Mouse (Mus musculus) neural tube, embryonic 11.5 days (tissue): Measurements from ENCODE around the gene Cln3. TPM values are rescaled to one million over a fixed set of nuclear protein-coding genes. Genes with fewer than 3 reads are reported as not detected.

ENCODE experiments used
- ATAC-seq: fragments of 200-750 bp; cut with Nextera tagmentation; 2 replicates; pipeline ENCODE4 v1.8.0; 2017; ENCODE audit warnings: moderate number of reproducible peaks, mild to moderate bottlenecking, moderate TSS enrichment, moderate library complexity; ENCODE audit not compliant: insufficient read depth, low FRiP score, low TSS enrichment
- DNase-seq: peaks from one replicate; pipeline ENCODE4 v3.0.0-alpha.2; 2015; ENCODE audit warnings: low spot score
- H3K27ac ChIP-seq: fragments of 300-500 bp; sonication (generic); 2 replicates; pipeline ENCODE4 v1.5.1; 2014; ENCODE audit warnings: low read depth, mild to moderate bottlenecking, low read length
- H3K27me3 ChIP-seq: fragments of 300-500 bp; sonication (generic); 2 replicates; pipeline ENCODE4 v1.6.1; 2014; ENCODE audit warnings: mild to moderate bottlenecking, low read length, mixed read lengths; ENCODE audit not compliant: control insufficient read depth, insufficient read depth
- H3K36me3 ChIP-seq: fragments of 300-500 bp; sonication (generic); 2 replicates; pipeline ENCODE4 v1.6.1; 2014; ENCODE audit warnings: mild to moderate bottlenecking, low read length, moderate library complexity, mixed read lengths; ENCODE audit not compliant: control insufficient read depth, insufficient read depth
- H3K4me1 ChIP-seq: fragments of 300-500 bp; sonication (generic); 2 replicates; pipeline ENCODE4 v1.6.1; 2014; ENCODE audit warnings: low read length, mixed read lengths; ENCODE audit not compliant: control insufficient read depth, insufficient read depth
- H3K4me2 ChIP-seq: fragments of 300-500 bp; sonication (generic); 2 replicates; pipeline ENCODE4 v1.6.1; 2014; ENCODE audit warnings: low read depth, mild to moderate bottlenecking, moderate library complexity
- H3K4me3 ChIP-seq: fragments of 300-500 bp; sonication (generic); 2 replicates; pipeline ENCODE4 v1.5.1; 2014; ENCODE audit warnings: low read depth, low read length
- H3K9ac ChIP-seq: fragments of 300-500 bp; sonication (generic); 2 replicates; pipeline ENCODE4 v1.6.1; 2014; ENCODE audit warnings: mild to moderate bottlenecking, low read length
- H3K9me3 ChIP-seq: fragments of 300-500 bp; sonication (generic); 2 replicates; pipeline ENCODE4 v1.6.1; 2016; ENCODE audit warnings: low read length; ENCODE audit not compliant: control insufficient read depth
- WGBS: fragments of 180-500 bp; shearing (Covaris S2); extraction: QIAGEN DNeasy Blood & Tissue Kit; methylation state at CpG from one replicate; pipeline ENCODE4 v1.1.7; 2014; 5-methylcytosine and 5-hydroxymethylcytosine counted together
- polyA plus RNA-seq: library from polyadenylated mRNA; unstranded; fragments of >200 nt; fragmentation: Nextera tagmentation; extraction: Ambion mirVana; gene quantifications from 2 replicates; pipeline ENCODE4 v1.2.1, GENCODE M21; 2014

Gene Cln3
- polyA plus RNA-seq, 1 experiment from 2014 or later, result 19.8 TPM

DNA sequence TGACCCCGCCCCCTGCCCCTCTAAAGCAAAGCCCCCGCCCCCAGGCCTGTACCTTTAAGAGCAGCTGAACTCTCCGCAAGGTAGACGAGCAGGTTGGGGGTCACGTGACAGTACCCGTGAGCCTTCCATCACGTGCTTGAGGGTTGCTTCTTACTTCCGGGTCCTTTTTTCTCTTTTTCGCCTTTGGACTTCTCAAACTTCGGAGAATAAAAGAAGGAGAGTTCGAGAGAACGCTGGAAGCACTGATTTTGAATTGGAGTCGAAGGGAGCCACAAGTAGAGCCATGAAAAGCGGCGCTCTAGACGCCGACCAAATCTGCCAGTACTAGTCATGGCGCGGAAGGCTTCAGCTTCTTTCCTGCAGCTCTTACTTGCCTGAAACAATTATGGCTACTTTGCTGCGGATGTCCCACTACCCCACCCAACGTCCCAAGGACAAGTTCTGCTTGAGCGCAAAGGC, 2.3 kb downstream of the Cln3 start:
- H3K9ac ChIP-seq, result peak overlapping the region; percentile 45
- no peaks in the 10 kb centered on the region for H3K9me3 ChIP-seq
- ATAC-seq (peak; percentile 82; the same call in 1 of the 2 replicates), DNase-seq (peak; percentile 86)
- H3K4me2 ChIP-seq, result peak overlapping the region; percentile 80
- H3K27me3 ChIP-seq, result no peaks in the 10 kb centered on the region
- under 1% methylated on average over 22 of the region's 22 CpGs for WGBS
- peak overlapping the region; percentile 54 for H3K4me3 ChIP-seq
- 0 out of 2 replicates have a peak, but pooled peaks cover 3% of the 10 kb centered on the region for H3K4me1 ChIP-seq
- no peak overlapping the region for H3K27ac ChIP-seq
- H3K36me3 ChIP-seq, result no peaks in the 10 kb centered on the region

DNA sequence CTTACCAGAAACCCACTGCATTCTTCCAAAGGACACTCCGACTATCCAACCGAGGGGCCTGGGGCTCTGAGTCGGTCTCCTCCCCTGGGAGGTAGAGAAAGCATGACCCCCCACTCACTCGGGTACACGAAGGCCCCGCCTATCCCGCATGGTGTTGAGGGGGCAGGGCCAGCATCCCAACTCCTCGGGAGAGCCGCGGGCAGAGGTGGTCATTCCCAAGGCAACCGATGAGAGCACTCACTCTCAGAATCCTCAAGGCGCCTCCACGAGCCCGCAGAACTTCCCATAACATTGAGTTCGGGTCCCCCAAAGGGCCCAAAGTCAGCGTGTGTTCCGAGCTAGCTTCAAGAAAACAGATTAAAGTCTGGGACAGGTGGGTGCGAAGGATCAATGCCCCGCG, 2.9 kb downstream of the Cln3 start:
- ATAC-seq (peak; percentile 74; the same call in 1 of the 2 replicates), DNase-seq (peak; percentile 54)
- Histone ChIP-seq H3K4me3 (peak overlapping the region; percentile 54), H3K4me1 (0 out of 2 replicates have a peak, but pooled peaks cover 3% of the 10 kb centered on the region), H3K27me3 (no peaks in the 10 kb centered on the region), H3K36me3 (no peaks in the 10 kb centered on the region), H3K9me3 (no peaks in the 10 kb centered on the region), H3K27ac (no peak overlapping the region), H3K4me2 (peak overlapping the region; percentile 80), H3K9ac (peak overlapping the region; percentile 45)
- 3% methylated on average over 20 of the region's 20 CpGs for WGBS

DNA sequence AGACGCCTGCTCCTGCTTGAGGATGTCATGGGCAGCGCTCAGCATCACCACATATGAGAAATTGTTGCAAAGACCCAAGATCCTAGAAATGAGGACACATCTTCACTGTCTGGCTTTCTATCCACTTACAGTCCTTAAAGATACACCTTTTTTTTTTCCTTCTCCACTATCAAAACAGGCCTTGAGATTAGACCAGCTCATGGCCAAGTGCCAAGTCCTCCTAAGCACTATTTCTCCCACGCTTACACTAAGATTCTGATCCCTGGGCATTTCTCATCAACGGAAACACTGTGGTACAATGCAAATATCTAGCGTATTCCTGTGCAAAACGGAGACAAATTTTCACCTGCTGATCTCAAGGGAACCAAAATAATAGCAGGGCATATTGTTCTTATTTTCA, 4.0 kb downstream of the Cln3 start:
- DNase-seq (no peak), ATAC-seq (no peak)
- 92% methylated on average over 6 of the region's 6 CpGs for WGBS
- no peaks in the 10 kb centered on the region for H3K36me3 ChIP-seq
- H3K27me3 ChIP-seq, result no peaks in the 10 kb centered on the region
- no peak overlapping the region for H3K4me2 ChIP-seq
- no peak overlapping the region for H3K4me3 ChIP-seq
- no peak overlapping the region for H3K27ac ChIP-seq
- no peak overlapping the region for H3K9ac ChIP-seq
- no peaks in the 10 kb centered on the region for H3K9me3 ChIP-seq
- 0 out of 2 replicates have a peak, but pooled peaks cover 3% of the 10 kb centered on the region for H3K4me1 ChIP-seq

DNA sequence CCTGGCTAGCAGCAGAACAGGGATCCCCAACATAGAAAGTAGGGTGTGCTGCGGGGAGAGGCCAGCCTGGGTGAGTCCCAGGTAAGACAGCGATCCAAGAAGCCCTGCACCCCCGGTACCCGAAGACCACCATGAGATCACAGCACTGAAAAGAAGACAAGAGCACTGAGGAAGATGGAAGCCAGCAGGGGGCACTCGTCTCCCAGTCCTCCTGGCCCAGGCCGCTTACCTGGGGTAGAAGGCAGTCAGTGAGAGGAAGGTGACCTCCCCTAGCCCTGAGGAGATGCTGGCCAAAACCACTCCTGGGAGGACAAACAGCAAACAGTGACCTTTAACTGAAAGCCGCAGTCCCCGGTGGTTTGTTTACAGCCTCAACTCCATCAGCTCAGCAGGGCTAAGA, 6.4 kb downstream of the Cln3 start:
- ATAC-seq (no peak), DNase-seq (peak; percentile 25)
- WGBS, result 56% methylated on average over 8 of the region's 8 CpGs
- no peaks in the 10 kb centered on the region for H3K27me3 ChIP-seq
- H3K4me1 ChIP-seq, result 0 out of 2 replicates have a peak, but pooled peaks cover 3% of the 10 kb centered on the region
- no peak overlapping the region for H3K27ac ChIP-seq
- no peak overlapping the region for H3K4me2 ChIP-seq
- H3K9me3 ChIP-seq, result no peaks in the 10 kb centered on the region
- no peak overlapping the region for H3K4me3 ChIP-seq
- no peak overlapping the region for H3K9ac ChIP-seq
- 0 out of 2 replicates have a peak, but pooled peaks cover 2% of the 10 kb centered on the region for H3K36me3 ChIP-seq

DNA sequence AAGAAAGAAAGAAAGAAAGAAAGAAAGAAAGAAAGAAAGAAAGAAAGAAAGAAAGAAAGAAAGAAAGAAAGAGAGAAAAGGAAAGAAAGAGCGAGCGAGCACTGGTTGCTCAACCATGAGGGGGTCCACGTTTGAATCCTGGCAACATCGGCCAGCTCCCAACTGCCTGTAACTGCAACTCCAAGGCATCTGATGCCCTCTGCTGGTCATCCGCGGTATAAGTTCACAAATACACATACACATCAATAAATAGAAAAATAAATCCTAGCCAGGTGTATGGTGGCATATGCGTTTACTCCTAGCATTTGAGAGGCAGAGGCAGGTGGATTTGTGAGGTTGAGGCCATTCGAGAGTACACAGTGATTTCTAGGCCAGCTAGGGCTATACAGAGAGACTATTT, 8.7 kb downstream of the Cln3 start:
- Histone ChIP-seq H3K4me3 (no peak overlapping the region), H3K9me3 (no peaks in the 10 kb centered on the region), H3K36me3 (0 out of 2 replicates have a peak, but pooled peaks cover 2% of the 10 kb centered on the region), H3K27ac (no peak overlapping the region), H3K4me2 (no peak overlapping the region), H3K27me3 (no peaks in the 10 kb centered on the region), H3K9ac (no peak overlapping the region), H3K4me1 (no peaks in the 10 kb centered on the region)
- DNase-seq (peak; percentile 59), ATAC-seq (no peak)
- 55% methylated on average over 8 of the region's 8 CpGs for WGBS

DNA sequence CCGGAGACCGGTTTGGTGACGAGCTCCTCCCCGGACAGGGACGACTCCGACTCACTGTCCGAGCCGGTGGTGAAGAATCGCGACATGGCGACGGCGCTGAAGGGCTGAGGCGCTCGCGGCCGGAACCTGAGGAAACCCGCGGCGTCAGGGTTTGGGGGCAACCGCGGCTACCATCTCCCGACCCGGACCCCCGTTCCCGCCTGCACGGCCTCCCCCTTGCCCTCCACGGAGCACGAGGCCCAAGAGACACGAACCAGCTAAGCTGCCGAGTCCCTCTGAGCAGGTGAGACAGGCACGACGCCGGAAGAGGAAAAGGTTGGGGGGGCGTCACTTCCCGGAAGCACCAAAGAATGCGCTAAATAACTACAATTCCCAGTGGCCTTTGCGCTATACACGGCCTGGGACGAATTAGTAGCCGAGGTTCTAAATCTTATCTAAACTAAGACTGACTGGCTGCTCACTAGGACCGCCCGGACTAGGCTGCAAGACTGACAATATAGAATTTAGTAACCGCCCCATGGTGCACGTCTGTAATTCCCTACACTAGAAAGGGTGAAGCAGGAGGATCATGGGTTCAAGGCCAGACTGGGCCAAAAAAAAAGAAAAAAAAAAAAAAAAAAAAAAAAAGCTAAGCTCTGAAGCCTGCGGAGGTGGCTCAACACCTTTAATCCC, 19.4 kb downstream of the Cln3 start, which contains the start of gene Eif3c:
Gene Eif3c, minus strand, starts transcription at position 318 of the 672 bp plus-strand sequence.
- ATAC-seq, result peak; percentile 88
- Histone ChIP-seq H3K27me3 (no peaks in the 10 kb centered on the region), H3K9ac (peak within 1 kb of the TSS; percentile 81), H3K4me3 (peak within 1 kb of the TSS; percentile 99), H3K9me3 (no peaks in the 10 kb centered on the region), H3K4me1 (0 out of 2 replicates have a peak, but pooled peaks cover 3% of the 10 kb centered on the region), H3K27ac (peak within 1 kb of the TSS; percentile 60), H3K36me3 (peaks cover 18% of the 10 kb centered on the region), H3K4me2 (peak within 1 kb of the TSS; percentile 70)
- DNase-seq, result peak; percentile 86
- WGBS, result under 1% methylated on average over 46 of the region's 46 CpGs

DNA sequence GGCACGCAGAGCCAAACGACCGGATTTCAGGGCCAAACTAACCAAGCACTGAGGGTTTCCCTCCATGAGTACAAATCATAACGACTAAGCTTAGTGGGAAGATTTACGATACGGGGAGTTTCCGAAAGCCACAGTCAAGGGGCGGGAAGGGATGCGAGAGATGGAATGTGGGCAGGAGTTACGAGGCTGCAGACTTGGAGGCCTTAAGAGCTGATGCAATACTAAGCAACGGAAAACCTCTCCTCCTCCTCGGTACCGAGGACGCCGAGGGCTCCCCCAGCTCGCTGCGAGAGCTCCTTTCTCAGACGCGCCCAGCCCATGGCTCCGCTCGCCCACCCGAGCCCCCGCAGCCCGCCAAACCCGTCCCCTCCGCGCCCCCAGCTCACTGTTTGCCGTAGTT, 19.9 kb downstream of the Cln3 start:
- ATAC-seq (peak; percentile 38; the same call in 1 of the 2 replicates), DNase-seq (no peak)
- Histone ChIP-seq H3K4me1 (0 out of 2 replicates have a peak, but pooled peaks cover 3% of the 10 kb centered on the region), H3K27ac (peak overlapping the region; percentile 60), H3K27me3 (no peaks in the 10 kb centered on the region), H3K9me3 (no peaks in the 10 kb centered on the region), H3K4me3 (peak overlapping the region; percentile 99), H3K36me3 (peaks cover 18% of the 10 kb centered on the region), H3K4me2 (peak overlapping the region; percentile 70), H3K9ac (peak overlapping the region; percentile 81)
- WGBS, result under 1% methylated on average over 28 of the region's 28 CpGs

DNA sequence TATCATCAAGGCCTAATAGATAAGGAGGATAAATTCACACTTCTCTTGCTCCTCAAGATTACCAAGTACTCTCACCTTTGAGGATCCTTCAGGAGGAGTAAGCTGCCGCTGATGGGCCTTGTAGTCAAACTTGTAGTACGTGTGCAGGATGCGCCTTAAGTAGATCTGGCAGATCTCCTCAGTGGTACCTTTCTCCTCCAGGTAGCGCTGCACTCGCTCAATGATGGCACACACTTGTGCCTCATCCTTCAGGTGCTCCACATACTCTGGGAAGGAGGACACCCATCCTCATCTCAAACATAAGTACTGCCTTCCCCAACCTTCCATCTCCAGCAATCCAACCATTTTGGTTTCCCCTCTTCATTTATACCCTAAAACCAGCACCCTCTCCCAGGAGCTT, 29.0 kb downstream of the Cln3 start:
- DNase-seq (no peak), ATAC-seq (no peak)
- H3K27ac ChIP-seq, result no peak overlapping the region
- no peak overlapping the region for H3K9ac ChIP-seq
- no peak overlapping the region for H3K4me2 ChIP-seq
- H3K36me3 ChIP-seq, result peaks cover 30% of the 10 kb centered on the region
- H3K9me3 ChIP-seq, result no peaks in the 10 kb centered on the region
- no peak overlapping the region for H3K4me3 ChIP-seq
- no peaks in the 10 kb centered on the region for H3K27me3 ChIP-seq
- 97% methylated on average over 5 of the region's 5 CpGs for WGBS
- no peaks in the 10 kb centered on the region for H3K4me1 ChIP-seq

DNA sequence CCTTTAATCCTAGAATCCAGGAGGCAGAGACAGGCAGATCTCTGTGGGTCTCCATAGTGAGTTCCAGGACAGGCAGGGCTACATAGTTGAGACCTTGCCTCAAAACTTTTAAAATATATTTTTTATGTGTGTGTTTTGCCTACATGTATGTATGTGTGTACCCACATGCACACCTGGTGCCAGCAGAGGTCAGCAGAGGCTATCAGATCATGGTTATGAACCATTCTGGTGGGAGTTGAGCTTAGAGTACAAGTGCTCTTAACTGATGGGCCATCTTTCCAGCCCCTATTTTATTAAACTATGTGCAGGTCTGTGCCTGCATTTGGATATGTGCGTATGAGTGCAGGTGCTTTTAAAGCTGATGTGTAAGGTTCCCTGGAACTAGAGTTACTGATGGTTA, 30.8 kb downstream of the Cln3 start:
- DNase-seq (no peak), ATAC-seq (no peak)
- WGBS, result 95% methylated on average over 1 of the region's 1 CpGs
- Histone ChIP-seq H3K4me1 (no peaks in the 10 kb centered on the region), H3K27me3 (no peaks in the 10 kb centered on the region), H3K27ac (no peak overlapping the region), H3K4me3 (no peak overlapping the region), H3K4me2 (no peak overlapping the region), H3K9ac (no peak overlapping the region), H3K36me3 (peaks cover 30% of the 10 kb centered on the region), H3K9me3 (no peaks in the 10 kb centered on the region)
